Mouse (Mus musculus): ENCODE measurements around the gene Exoc3l4. TPM values are rescaled to one million over a fixed set of nuclear protein-coding genes. Genes with fewer than 3 reads are reported as not detected.
A peak's percentile ranks its signal among the peaks of the same experiment; 100 is the strongest.

The Exoc3l4 gene
- polyA plus RNA-seq, 1 experiment, result 23.2 TPM

DNA sequence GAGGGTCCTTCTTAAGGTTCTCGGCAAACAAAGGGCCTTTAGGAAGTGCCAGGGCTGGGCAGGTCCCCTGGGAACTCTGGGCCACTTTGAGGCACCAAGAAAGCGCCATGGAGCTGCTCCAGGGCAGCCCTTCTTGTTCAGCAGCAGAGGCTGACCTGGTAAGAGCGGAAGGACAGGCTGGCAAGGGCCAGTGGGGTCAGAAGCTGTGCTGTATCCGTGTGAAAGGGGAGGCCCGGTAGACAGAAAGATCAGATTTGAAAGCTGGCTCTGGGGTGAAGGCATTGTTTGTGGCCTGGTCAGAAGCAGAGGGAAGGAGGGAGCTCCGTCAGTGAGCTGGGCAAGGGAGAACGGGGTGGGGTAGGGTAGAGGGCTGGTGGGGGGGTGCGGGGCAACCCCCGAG lies 30.5 kb downstream of the Exoc3l4 start:
- TF ChIP-seq MAX (IDR thresholded peaks at IDR 0.05; ENCODE audit: low read depth) (no peak), TCF12 (IDR thresholded peaks at IDR 0.05; ENCODE audit: insufficient read depth, poor library complexity, severe bottlenecking) (no peak), CEBPB (IDR thresholded peaks at IDR 0.05; ENCODE audit: insufficient read depth, poor library complexity, severe bottlenecking) (no peak), E2F4 (IDR thresholded peaks at IDR 0.05; ENCODE audit: insufficient read depth) (no peak), TCF3 (IDR thresholded peaks at IDR 0.05; ENCODE audit: insufficient read length, low read depth) (no peak), MYOD1 (IDR thresholded peaks at IDR 0.05; ENCODE audit: control insufficient read depth in 1 of 3, insufficient read length in 2 of 3, low read depth in 2 of 3) (no peak), SRF (IDR thresholded peaks at IDR 0.05; ENCODE audit: control insufficient read depth, insufficient read length, low read depth) (no peak), REST (IDR thresholded peaks at IDR 0.05; ENCODE audit: insufficient read depth, insufficient read length) (no peak), MYOG (IDR thresholded peaks at IDR 0.05; ENCODE audit: control insufficient read depth in 1 of 3, insufficient read depth in 1 of 3, insufficient read length in 2 of 3, low read depth in 2 of 3) (no peak), POLR2AphosphoS2 (IDR thresholded peaks at IDR 0.05; ENCODE audit: insufficient read length, low read depth) (no peak), POLR2A (IDR thresholded peaks at IDR 0.05; ENCODE audit: insufficient read length, low read depth) (no peak), USF1 (IDR thresholded peaks at IDR 0.05; ENCODE audit: low read depth) (no peak)
- Histone ChIP-seq H3K4me3 (peak overlapping the region; percentile 99), H3K27me3 (ENCODE audit: control insufficient read depth, insufficient read depth, insufficient read length) (no peaks in the 10 kb centered on the region), H3ac (ENCODE audit: control insufficient read depth, insufficient read length) (no peak overlapping the region), H3K4me2 (ENCODE audit: low read depth) (peak overlapping the region; percentile 84), H3K36me3 (ENCODE audit: control insufficient read depth, insufficient read depth) (peaks cover 34% of the 10 kb centered on the region), H3K79me2 (ENCODE audit: control insufficient read depth, insufficient read depth) (peaks cover 50% of the 10 kb centered on the region)

DNA sequence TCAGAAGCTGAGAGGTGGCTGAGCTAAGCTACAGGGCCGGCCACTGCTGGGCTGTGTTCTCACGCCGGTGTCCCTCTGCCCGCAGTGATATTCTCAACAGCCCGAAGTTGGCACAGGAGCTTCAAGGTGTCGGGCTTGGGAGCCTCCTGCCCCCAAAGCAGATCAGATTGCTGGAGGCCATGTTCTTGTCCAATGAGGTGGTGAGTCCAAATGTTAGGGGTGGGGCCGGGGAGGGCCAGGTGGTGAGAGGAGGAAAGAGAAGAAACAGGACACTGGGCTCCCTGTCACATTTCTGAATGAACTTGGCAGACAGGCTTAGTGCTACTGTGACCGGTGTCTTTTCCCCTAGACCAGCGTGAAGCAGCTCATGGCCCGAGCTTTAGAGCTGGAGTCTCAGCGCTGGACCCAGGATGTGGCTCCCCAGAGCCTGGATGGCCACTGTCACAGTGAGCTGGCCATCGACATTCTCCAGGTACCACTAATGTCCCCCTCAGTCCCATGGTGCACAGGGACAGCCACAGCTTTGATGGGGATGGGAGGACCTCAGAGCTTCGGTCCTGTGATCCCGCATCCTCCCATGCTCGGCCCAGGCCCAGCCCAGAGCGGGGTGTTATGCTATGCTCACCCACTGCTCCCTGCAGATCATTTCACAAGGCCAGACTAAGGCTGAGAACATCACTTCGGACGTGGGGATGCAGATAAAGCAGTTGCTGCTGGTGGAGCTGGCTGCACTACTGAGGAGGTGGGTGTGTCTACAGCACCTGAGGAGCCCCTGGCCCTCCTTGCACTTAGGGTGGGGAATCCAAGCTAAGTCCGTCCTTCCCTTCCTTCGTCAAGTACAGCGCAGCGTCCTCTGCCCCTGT lies 31.3 kb downstream of the Exoc3l4 start:
- H3K4me3 ChIP-seq, result peak overlapping the region; percentile 99
- H3ac ChIP-seq (ENCODE audit: control insufficient read depth, insufficient read length), result no peak overlapping the region
- peaks cover 44% of the 10 kb centered on the region for H3K79me2 ChIP-seq (ENCODE audit: control insufficient read depth, insufficient read depth)
- H3K27me3 ChIP-seq (ENCODE audit: control insufficient read depth, insufficient read depth, insufficient read length), result no peaks in the 10 kb centered on the region
- peaks cover 42% of the 10 kb centered on the region for H3K36me3 ChIP-seq (ENCODE audit: control insufficient read depth, insufficient read depth)
- peak overlapping the region; percentile 84 for H3K4me2 ChIP-seq (ENCODE audit: low read depth)
- no peak for TF ChIP-seq MYOD1 (IDR thresholded peaks at IDR 0.05; ENCODE audit: control insufficient read depth in 1 of 3, insufficient read length in 2 of 3, low read depth in 2 of 3)
- no peak for TF ChIP-seq POLR2A (IDR thresholded peaks at IDR 0.05; ENCODE audit: insufficient read length, low read depth)
- TF ChIP-seq POLR2AphosphoS2 (IDR thresholded peaks at IDR 0.05; ENCODE audit: insufficient read length, low read depth), result no peak
- TF ChIP-seq USF1 (IDR thresholded peaks at IDR 0.05; ENCODE audit: low read depth), result no peak
- no peak for TF ChIP-seq TCF12 (IDR thresholded peaks at IDR 0.05; ENCODE audit: insufficient read depth, poor library complexity, severe bottlenecking)
- TF ChIP-seq SRF (IDR thresholded peaks at IDR 0.05; ENCODE audit: control insufficient read depth, insufficient read length, low read depth), result no peak

GRCm38 (mm10) chr12:111448931-111449705 lies 32.3 kb downstream of the Exoc3l4 start:
- TF ChIP-seq MYOG (IDR thresholded peaks at IDR 0.05; ENCODE audit: control insufficient read depth in 1 of 3, insufficient read depth in 1 of 3, insufficient read length in 2 of 3, low read depth in 2 of 3), result no peak
- no peak for TF ChIP-seq POLR2AphosphoS2 (IDR thresholded peaks at IDR 0.05; ENCODE audit: insufficient read length, low read depth)
- TF ChIP-seq CEBPB (IDR thresholded peaks at IDR 0.05; ENCODE audit: insufficient read depth, poor library complexity, severe bottlenecking), result no peak
- no peak for TF ChIP-seq REST (IDR thresholded peaks at IDR 0.05; ENCODE audit: insufficient read depth, insufficient read length)
- no peak for TF ChIP-seq TCF12 (IDR thresholded peaks at IDR 0.05; ENCODE audit: insufficient read depth, poor library complexity, severe bottlenecking)
- TF ChIP-seq E2F4 (IDR thresholded peaks at IDR 0.05; ENCODE audit: insufficient read depth), result no peak
- TF ChIP-seq SRF (IDR thresholded peaks at IDR 0.05; ENCODE audit: control insufficient read depth, insufficient read length, low read depth), result no peak
- TF ChIP-seq USF1 (IDR thresholded peaks at IDR 0.05; ENCODE audit: low read depth), result no peak
- TF ChIP-seq POLR2A (IDR thresholded peaks at IDR 0.05; ENCODE audit: insufficient read length, low read depth), result no peak
- no peak for TF ChIP-seq MAX (IDR thresholded peaks at IDR 0.05; ENCODE audit: low read depth)
- TF ChIP-seq MYOD1 (IDR thresholded peaks at IDR 0.05; ENCODE audit: control insufficient read depth in 1 of 3, insufficient read length in 2 of 3, low read depth in 2 of 3), result no peak
- TF ChIP-seq TCF3 (IDR thresholded peaks at IDR 0.05; ENCODE audit: insufficient read length, low read depth), result no peak
- Histone ChIP-seq H3K36me3 (ENCODE audit: control insufficient read depth, insufficient read depth) (peaks cover 50% of the 10 kb centered on the region), H3ac (ENCODE audit: control insufficient read depth, insufficient read length) (no peak overlapping the region), H3K4me2 (ENCODE audit: low read depth) (peak overlapping the region; percentile 84), H3K79me2 (ENCODE audit: control insufficient read depth, insufficient read depth) (peaks cover 34% of the 10 kb centered on the region), H3K27me3 (ENCODE audit: control insufficient read depth, insufficient read depth, insufficient read length) (no peaks in the 10 kb centered on the region), H3K4me3 (no peak overlapping the region)

DNA sequence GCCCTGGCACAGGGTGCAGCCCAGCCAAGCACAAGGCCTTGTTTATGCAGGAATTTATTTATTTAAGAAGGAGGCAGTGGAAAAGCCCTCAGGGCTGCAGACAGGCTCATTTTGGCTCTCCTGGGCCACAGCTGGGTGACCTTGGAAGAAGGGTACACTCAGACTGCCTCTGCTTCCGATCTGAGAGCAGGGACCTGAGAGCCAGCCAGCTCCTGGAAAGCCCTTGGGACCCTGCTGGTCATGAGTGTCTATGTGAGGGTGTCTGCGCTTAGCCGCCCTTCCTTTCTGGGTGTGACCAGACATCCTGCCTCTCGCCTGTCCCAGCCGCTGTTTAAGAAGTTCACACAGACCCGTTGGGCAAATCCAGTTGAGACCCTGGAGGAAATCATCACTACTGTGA lies 33.5 kb downstream of the Exoc3l4 start:
- H3K4me3 ChIP-seq, result no peak overlapping the region

More for the DNA sequence above, 33.5 kb downstream of the Exoc3l4 start:
- Histone ChIP-seq H3K36me3 (ENCODE audit: control insufficient read depth, insufficient read depth) (peaks cover 53% of the 10 kb centered on the region), H3K27me3 (ENCODE audit: control insufficient read depth, insufficient read depth, insufficient read length) (no peaks in the 10 kb centered on the region), H3ac (ENCODE audit: control insufficient read depth, insufficient read length) (no peak overlapping the region), H3K79me2 (ENCODE audit: control insufficient read depth, insufficient read depth) (peaks cover 22% of the 10 kb centered on the region), H3K4me2 (ENCODE audit: low read depth) (peak overlapping the region; percentile 84)
- TF ChIP-seq MYOD1 (IDR thresholded peaks at IDR 0.05; ENCODE audit: control insufficient read depth in 1 of 3, insufficient read length in 2 of 3, low read depth in 2 of 3) (no peak), TCF12 (IDR thresholded peaks at IDR 0.05; ENCODE audit: insufficient read depth, poor library complexity, severe bottlenecking) (no peak)
